Mouse (Mus musculus): ENCODE results near the gene Hkdc1. TPM values are rescaled to one million over a fixed set of nuclear protein-coding genes. Genes with fewer than 3 reads are reported as not detected.
A peak's percentile ranks its signal among the peaks of the same experiment; 100 is the strongest.

Hkdc1 gene
- total RNA-seq, 2 experiments from 2014 or later = not detected

GRCm38 (mm10) chr10:62383011-62383410, 39.3 kb downstream of the Hkdc1 start:
- intact Hi-C loops (cut with DNase I) = no loop called here
- no peak for DNase-seq

DNA sequence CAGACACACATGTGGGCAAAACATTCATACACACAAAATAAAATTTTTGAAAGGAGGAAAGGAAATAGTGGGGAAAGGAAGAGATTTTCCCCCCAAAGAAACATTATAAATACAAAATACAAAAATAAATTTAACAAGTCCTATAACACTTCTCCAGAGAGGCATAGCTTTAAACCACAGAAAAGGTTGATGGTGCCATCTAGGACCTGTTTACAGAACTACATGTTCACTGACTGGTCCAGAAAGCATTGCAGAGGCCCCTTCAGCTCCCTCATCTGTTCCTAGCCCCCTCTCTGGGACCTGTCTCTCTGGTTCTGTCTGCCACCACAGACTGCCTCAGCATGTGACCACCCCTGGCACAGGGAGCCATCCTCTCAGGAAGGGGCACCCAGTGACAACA, 41.4 kb downstream of the Hkdc1 start:
- peak; percentile 6 to 12 for DNase-seq
- intact Hi-C loops (cut with DNase I) = loop anchor here (1.0 kb wide), 1 partner anchor 106 kb away; no protein-coding TSS in a partner anchor

GRCm38 (mm10) chr10:62379808-62380207, 42.5 kb downstream of the Hkdc1 start, which contains the start of gene Hk1:
Gene Hk1 (minus strand): TSS chr10:62379908.
- intact Hi-C loops (cut with DNase I) = loop anchor here (5.0 kb wide), 1 partner anchor 193 kb away; no protein-coding TSS in a partner anchor
- DNase-seq = no peak

GRCm38 (mm10) chr10:62358827-62359226, 63.5 kb downstream of the Hkdc1 start:
- no peak for DNase-seq
- intact Hi-C loops (cut with DNase I) = no loop called here

DNA sequence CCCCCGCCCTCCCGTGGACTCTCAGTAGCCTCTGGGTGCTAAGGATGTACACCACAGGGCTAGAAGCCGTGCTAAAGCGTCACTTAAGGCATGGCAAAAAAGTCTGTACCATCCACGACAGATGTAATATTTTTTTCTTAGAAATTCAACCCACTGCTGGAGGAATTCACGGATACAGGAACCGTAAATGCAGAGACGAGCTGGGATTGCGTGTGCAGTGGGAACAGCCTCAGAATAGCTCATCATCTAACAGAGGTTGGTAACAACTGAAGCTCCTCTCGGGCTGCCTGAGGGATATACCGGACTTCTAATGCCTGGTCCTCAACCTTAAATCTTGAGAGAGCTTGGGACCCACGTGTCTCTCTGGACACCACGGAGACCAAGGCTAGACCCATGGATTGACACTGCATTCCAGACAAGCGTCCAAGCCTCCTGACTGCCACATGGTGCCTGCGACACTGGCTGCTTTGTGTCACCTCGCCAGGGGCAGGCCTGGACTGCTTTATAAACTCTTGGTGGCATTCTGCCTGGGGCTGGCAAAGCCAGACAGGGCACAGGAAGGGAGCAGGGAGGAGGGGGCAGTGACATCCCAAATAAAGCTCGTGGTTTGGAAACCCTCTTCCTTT, 66.1 kb downstream of the Hkdc1 start:
- DNase-seq = peak; percentile 75
- intact Hi-C loops (cut with DNase I) = no loop called here

DNA sequence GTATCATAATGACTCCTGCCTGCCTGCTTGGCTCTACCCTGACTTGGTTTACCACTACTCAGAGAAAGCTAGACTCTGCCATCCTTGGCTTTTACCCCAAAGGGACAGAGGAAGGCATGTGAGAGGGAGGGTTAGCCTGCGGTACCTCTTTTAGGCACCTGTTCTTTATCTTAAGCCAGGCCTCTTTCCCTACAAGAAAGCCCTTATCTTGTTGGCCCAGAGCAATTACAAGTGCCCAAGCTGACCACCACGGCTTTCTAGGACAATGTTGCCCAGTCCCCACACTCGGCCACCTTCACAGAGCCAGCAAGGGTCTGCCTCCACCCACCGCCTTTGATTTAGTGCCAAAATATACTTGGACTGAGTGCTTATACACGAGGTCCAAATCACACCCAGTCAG, 77.1 kb downstream of the Hkdc1 start:
- intact Hi-C loops (cut with DNase I) = loop anchor here (10.0 kb wide), 1 partner anchor 60 kb away; no protein-coding TSS in a partner anchor
- DNase-seq = no peak

DNA sequence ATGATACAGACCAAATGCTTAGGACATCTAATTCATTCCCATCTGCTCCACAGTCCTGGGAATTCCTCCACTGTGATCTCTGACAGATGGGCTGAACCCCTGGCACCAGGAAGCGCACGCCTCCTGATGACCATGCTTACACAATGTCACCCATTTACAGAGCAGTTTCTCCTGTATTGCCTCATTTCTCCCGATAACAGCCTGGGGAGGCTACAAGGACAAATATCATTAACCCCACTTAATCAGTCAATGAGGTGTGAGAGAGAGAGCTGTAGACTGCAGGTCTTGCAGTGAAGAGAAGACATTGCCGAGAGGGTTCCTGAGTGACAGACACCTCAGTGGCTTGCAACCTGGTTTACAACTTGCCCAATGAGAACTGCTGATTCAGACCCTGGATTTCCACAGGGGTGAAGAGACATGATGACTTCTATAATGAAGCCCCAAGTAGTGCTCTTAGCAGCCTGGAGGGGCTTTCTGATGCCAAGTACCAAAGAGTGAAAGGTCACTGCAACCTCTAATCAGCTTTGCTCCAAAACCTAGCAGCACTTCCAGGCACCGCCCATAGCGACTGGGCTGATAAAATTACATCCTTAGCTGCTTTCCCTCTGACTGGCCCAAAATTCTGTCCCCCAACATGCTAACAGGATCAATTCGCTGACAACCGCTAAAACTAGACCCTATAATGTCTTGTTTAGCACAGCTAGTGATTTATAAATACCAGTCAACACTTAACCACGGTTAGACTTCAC, 78.1 kb downstream of the Hkdc1 start:
- intact Hi-C loops (cut with DNase I) = loop anchor here (5.0 to 10.0 kb wide), 2 partner anchors 61 to 67 kb away; no protein-coding TSS in a partner anchor
- no peak for DNase-seq

GRCm38 (mm10) chr10:62342512-62342911, 79.8 kb downstream of the Hkdc1 start:
- intact Hi-C loops (cut with DNase I) = loop anchor here (5.0 to 10.0 kb wide), 2 partner anchors 62 to 65 kb away; no protein-coding TSS in a partner anchor
- no peak for DNase-seq

DNA sequence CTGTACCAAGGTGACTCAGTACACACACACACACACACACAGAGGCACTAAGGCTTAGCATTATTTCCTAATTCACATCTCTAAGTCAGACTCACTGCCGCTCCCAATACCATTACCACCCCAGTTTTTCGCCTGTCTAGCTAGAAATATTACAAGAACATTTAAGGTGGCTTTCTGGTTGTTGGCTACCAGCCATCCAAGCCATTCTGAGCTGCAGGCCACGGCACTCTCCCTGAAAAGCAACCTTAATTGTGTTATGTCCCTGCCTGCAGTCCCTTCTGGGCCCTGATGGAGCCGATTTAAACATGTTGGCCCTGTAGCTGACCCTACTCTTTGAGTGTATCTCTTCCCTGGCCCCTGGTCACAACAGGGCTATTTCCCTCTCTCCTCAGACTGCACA, 80.3 kb downstream of the Hkdc1 start:
- intact Hi-C loops (cut with DNase I) = loop anchor here (2.0 to 10.0 kb wide), 3 partner anchors 41 to 65 kb away; no protein-coding TSS in a partner anchor
- DNase-seq = no peak

GRCm38 (mm10) chr10:62340991-62341390, 81.3 kb downstream of the Hkdc1 start:
- DNase-seq = no peak
- intact Hi-C loops (cut with DNase I) = loop anchor here (2.0 to 10.0 kb wide), 3 partner anchors 40 to 64 kb away; no protein-coding TSS in a partner anchor

DNA sequence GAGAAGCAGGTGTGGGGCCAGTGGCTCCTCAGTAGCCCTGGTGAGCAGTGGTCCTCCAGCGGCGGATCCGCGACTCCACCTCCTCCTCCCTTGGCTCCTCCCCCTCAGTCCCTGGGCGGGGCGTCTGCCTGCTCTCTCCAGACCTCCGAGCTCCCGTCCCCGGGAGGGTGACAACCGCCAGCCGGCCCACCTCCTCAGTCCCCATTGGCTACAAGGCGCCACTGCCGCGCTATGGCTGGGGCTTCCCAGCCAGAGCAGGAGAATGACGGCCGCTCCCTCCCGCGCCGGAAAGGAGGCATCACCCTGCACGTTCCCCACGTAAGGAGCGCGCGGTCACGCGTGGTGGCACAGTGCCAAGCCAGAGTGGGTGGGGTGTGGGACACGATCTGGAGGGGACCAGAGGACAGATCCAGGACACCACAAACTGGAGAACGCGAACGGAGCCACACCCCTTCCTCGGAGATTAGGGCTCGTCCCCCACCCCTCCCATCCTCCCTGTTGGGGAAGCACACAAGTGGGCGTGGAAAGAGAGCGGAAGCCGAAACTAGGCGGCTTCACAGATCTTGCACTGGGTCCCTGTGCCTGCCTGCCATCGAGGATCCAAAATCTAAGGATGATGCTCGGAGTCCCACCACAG, 82.1 kb downstream of the Hkdc1 start:
- intact Hi-C loops (cut with DNase I) = loop anchor here (2.0 to 10.0 kb wide), 3 partner anchors 39 to 65 kb away; no protein-coding TSS in a partner anchor
- peak; percentile 99 for DNase-seq

GRCm38 (mm10) chr10:62339211-62340094, 82.8 kb downstream of the Hkdc1 start:
- peak; percentile 66 to 71 for DNase-seq

DNA sequence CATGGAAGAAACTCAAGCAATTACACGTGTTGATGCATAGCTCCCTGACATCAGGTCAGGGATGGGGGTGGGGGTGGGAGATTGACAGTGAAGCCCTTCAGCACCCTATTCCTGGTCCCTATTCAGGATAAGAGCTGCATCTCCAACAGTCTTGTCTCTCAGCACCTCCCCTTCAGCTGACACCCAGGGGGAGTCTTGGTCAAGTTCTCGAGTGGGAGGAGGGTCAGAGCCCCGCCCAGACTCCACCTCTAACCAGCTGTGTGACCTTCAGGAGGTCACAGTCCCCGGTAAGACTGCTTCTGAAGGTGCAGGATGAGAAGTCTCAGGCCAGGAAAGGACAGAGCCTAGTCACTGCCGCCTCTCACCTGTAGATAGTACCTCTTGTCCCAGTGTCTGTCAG, 83.7 kb downstream of the Hkdc1 start:
- intact Hi-C loops (cut with DNase I) = no loop called here
- DNase-seq = peak; percentile 46 to 64

More at GRCm38 (mm10) chr10:62339211-62340094, 82.8 kb downstream of the Hkdc1 start:
- intact Hi-C loops (cut with DNase I) = loop anchor here (2.0 to 10.0 kb wide), 3 partner anchors 39 to 65 kb away; no protein-coding TSS in a partner anchor

- intact Hi-C loops (cut with DNase I) = no loop called here
Measured at GRCm38 (mm10) chr10:62338176-62338575, 84.1 kb downstream of the Hkdc1 start.

DNA sequence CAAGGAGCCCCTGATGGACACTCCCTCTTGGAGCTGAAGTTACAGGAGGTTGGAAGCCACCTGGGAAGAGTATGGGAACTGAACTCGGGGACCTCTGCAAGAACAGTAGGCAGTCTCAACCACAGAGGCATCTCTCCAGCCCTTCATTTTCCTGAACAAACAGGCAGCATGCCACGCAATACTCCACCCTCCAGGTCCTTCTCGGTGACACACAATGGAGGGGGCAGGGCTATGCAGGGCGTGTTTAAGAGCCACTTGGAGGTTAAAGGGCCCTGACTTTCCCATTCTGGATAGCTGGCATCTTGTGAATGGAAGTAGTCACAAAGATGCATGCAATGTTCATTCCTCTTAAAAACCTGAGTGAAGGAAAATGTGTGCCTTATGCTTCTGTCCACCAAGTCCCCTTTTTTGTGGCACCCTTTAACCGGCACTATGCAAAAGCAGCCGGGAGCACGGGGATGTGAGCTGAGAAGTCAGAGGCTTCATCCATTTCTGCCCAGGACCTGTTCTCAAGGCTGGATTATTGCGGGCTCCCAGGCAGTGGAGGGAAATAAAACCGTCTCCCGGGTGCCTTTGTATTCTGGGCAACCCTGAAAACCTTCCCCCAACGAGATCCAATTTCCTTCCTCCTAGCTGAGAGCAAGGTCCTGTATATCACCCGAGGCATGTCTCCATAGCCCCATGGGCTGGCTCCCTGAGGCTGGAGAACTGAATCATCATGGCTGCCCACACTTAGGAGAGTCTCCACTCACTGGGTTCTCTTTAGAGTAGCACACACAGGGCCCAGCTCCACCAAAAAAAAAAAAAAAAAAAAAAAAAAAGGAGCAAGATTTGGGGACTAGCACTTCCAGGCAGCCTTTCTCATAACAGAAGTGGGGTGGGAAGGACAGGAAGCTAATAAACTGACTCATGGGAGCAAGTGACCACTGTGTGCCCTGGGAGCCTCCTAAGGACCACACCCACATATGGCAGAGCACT, 85.4 kb downstream of the Hkdc1 start:
- DNase-seq = peak; percentile 60 to 65
- intact Hi-C loops (cut with DNase I) = no loop called here

More at GRCm38 (mm10) chr10:62338176-62338575, 84.1 kb downstream of the Hkdc1 start:
- peak in 1 of 2 experiments; percentile 32 for DNase-seq

- no peak for DNase-seq
- intact Hi-C loops (cut with DNase I) = no loop called here
Measured at GRCm38 (mm10) chr10:62335423-62335776, 86.9 kb downstream of the Hkdc1 start.

DNA sequence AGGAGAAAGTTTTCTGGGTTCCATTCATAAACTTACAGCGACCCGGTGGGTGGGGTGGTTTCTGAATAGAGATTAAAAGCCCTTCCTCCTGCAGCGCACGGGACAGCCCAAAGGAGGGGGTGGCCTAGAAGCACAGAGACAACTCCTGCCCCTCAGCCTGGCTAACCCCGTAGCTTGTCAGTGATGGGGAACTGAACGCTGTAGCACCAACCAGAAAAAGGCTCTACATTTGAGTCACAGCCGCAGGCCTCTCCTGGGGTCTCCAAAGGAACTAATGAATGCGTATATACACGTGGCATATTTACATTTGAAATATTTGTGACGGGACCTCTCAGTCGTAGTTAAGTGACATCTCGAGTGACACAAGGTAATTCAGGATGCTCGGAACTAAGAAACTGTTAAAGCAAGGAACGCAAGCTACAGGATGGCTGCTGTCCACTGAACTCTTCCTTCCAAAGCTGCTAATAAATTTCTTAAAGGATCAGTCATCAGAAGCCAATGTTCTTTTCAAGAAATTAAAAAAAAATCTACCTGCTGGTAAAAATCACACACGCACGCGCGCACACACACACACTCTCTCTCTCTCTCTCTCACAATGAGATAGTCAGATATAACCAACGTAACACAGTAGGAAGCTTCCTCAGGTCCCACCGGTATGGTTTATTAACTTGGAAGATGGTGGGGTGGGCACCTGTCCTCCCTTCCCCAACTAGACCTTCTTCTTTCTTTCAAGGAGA, 87.4 kb downstream of the Hkdc1 start:
- intact Hi-C loops (cut with DNase I) = no loop called here
- DNase-seq = no peak

DNA sequence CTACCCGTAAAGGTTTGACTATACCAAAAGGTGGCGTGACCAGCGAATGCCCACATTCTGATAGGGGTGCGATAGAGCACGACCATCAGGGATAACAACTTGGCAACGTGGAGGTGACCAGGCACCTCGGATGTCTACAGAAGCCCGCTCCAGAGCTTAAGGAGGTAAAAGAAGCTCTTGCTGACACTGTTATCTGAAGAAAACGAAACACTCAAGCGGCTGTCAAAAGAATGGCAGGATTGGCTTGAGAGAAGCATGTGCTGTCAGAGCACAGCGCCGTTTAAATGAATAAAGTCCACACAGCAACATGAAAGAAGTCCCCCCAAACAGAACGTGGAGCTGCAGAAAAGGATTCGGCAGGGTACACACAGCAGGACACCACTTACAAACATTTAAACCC, 89.0 kb downstream of the Hkdc1 start:
- no peak for DNase-seq
- intact Hi-C loops (cut with DNase I) = no loop called here
